Mouse (Mus musculus): ENCODE results near the gene Nudt5. TPM values are rescaled to one million over a fixed set of nuclear protein-coding genes. Genes with fewer than 3 reads are reported as not detected.
A peak's percentile ranks its signal among the peaks of the same experiment; 100 is the strongest.

The Nudt5 gene
- polyA plus RNA-seq, 1 experiment from 2014 or later = 61.0 TPM

GRCm38 (mm10) chr2:5824213-5824612 is 20.6 kb upstream of the Nudt5 start:
- Histone ChIP-seq H3K9me3 (replicated peaks) (no peaks in the 10 kb centered on the region), H3K27me3 (no peaks in the 10 kb centered on the region), H3K4me2 (replicated peaks) (no peak overlapping the region), H3K4me1 (no peaks in the 10 kb centered on the region), H3K4me3 (no peak overlapping the region), H3K9ac (no peak overlapping the region), H3K27ac (no peak overlapping the region), H3K36me3 (peaks cover 61% of the 10 kb centered on the region)
- no peak for ATAC-seq (ENCODE audit: low FRiP score)
- WGBS = 14% methylated on average over 1 of the region's 1 CpGs

- Histone ChIP-seq H3K4me1 (no peaks in the 10 kb centered on the region), H3K27me3 (no peaks in the 10 kb centered on the region), H3K4me3 (no peak overlapping the region), H3K27ac (no peak overlapping the region), H3K4me2 (replicated peaks) (no peak overlapping the region), H3K9ac (no peak overlapping the region), H3K36me3 (peaks cover 61% of the 10 kb centered on the region), H3K9me3 (replicated peaks) (no peaks in the 10 kb centered on the region)
- 93% methylated on average over 5 of the region's 5 CpGs for WGBS
- ATAC-seq (ENCODE audit: low FRiP score) = no peak
Measured at GRCm38 (mm10) chr2:5824685-5825084, 20.1 kb upstream of the Nudt5 start.

GRCm38 (mm10) chr2:5825265-5825913 is 19.4 kb upstream of the Nudt5 start:
- peaks cover 54% of the 10 kb centered on the region for H3K36me3 ChIP-seq

GRCm38 (mm10) chr2:5840815-5841214 is 4.0 kb upstream of the Nudt5 start:
- no peak overlapping the region for H3K9ac ChIP-seq
- ATAC-seq (ENCODE audit: low FRiP score) = no peak
- H3K4me3 ChIP-seq = no peak overlapping the region
- no peaks in the 10 kb centered on the region for H3K27me3 ChIP-seq
- peaks cover 6% of the 10 kb centered on the region for H3K4me1 ChIP-seq
- H3K27ac ChIP-seq = no peak overlapping the region
- H3K4me2 ChIP-seq (replicated peaks) = no peak overlapping the region
- H3K36me3 ChIP-seq = peaks cover 51% of the 10 kb centered on the region
- H3K9me3 ChIP-seq (replicated peaks) = no peaks in the 10 kb centered on the region
- WGBS = 97% methylated on average over 11 of the region's 11 CpGs

More at GRCm38 (mm10) chr2:5825265-5825913, 19.4 kb upstream of the Nudt5 start:
- ATAC-seq (ENCODE audit: low FRiP score) = no peak
- WGBS = 91% methylated on average over 5 of the region's 5 CpGs
- Histone ChIP-seq H3K27ac (no peak overlapping the region), H3K4me3 (no peak overlapping the region), H3K9ac (no peak overlapping the region), H3K4me2 (replicated peaks) (no peak overlapping the region), H3K27me3 (no peaks in the 10 kb centered on the region), H3K4me1 (no peaks in the 10 kb centered on the region), H3K9me3 (replicated peaks) (no peaks in the 10 kb centered on the region)

GRCm38 (mm10) chr2:5844181-5844872 is 492 bp upstream of the Nudt5 start:
- peaks cover 14% of the 10 kb centered on the region for H3K4me1 ChIP-seq
- no peaks in the 10 kb centered on the region for H3K9me3 ChIP-seq (replicated peaks)
- peak overlapping the region; percentile 81 for H3K9ac ChIP-seq
- H3K4me3 ChIP-seq = peak overlapping the region; percentile 66
- H3K27me3 ChIP-seq = no peaks in the 10 kb centered on the region
- H3K27ac ChIP-seq = peak overlapping the region; percentile 93
- H3K4me2 ChIP-seq (replicated peaks) = peak overlapping the region; percentile 71
- H3K36me3 ChIP-seq = peaks cover 33% of the 10 kb centered on the region
- peak; percentile 7; the same call in 1 of the 2 replicates for ATAC-seq (ENCODE audit: low FRiP score)
- 4% methylated on average over 23 of the region's 23 CpGs for WGBS

- H3K4me3 ChIP-seq = peak overlapping the region; percentile 66
- no peak overlapping the region for H3K27ac ChIP-seq
- WGBS = 54% methylated on average over 4 of the region's 4 CpGs
- H3K27me3 ChIP-seq = no peaks in the 10 kb centered on the region
- peak overlapping the region; percentile 71 for H3K4me2 ChIP-seq (replicated peaks)
- H3K36me3 ChIP-seq = peaks cover 18% of the 10 kb centered on the region
- ATAC-seq (ENCODE audit: low FRiP score) = no peak
- H3K9me3 ChIP-seq (replicated peaks) = no peaks in the 10 kb centered on the region
- H3K9ac ChIP-seq = peak overlapping the region; percentile 81
- H3K4me1 ChIP-seq = peaks cover 14% of the 10 kb centered on the region
Measured at GRCm38 (mm10) chr2:5845826-5846225, 1.0 kb downstream of the Nudt5 start.

GRCm38 (mm10) chr2:5851116-5851515 is 6.3 kb downstream of the Nudt5 start:
- Histone ChIP-seq H3K9me3 (replicated peaks) (no peaks in the 10 kb centered on the region), H3K36me3 (peaks cover 8% of the 10 kb centered on the region; the same call in 1 of the 2 replicates), H3K27me3 (no peaks in the 10 kb centered on the region), H3K4me3 (no peak overlapping the region), H3K4me2 (replicated peaks) (no peak overlapping the region), H3K9ac (no peak overlapping the region), H3K27ac (no peak overlapping the region), H3K4me1 (peaks cover 5% of the 10 kb centered on the region)
- 90% methylated on average over 9 of the region's 9 CpGs for WGBS
- ATAC-seq (ENCODE audit: low FRiP score) = no peak

- Histone ChIP-seq H3K9ac (no peak overlapping the region), H3K4me3 (no peak overlapping the region), H3K27ac (no peak overlapping the region), H3K27me3 (no peaks in the 10 kb centered on the region), H3K9me3 (replicated peaks) (no peaks in the 10 kb centered on the region), H3K4me2 (replicated peaks) (no peak overlapping the region), H3K36me3 (peaks cover 12% of the 10 kb centered on the region), H3K4me1 (no peaks in the 10 kb centered on the region; the same call in 1 of the 2 replicates)
- ATAC-seq (ENCODE audit: low FRiP score) = no peak
- 92% methylated on average over 5 of the region's 5 CpGs for WGBS
Measured at GRCm38 (mm10) chr2:5851866-5852265, 7.0 kb downstream of the Nudt5 start.

GRCm38 (mm10) chr2:5862834-5863233 is 18.0 kb downstream of the Nudt5 start, which contains the start of gene Gm13199:
TSS of gene Gm13199 (minus strand) at chr2:5862934.
- Histone ChIP-seq H3K27me3 (no peaks in the 10 kb centered on the region), H3K4me3 (no peak within 1 kb of the TSS), H3K36me3 (peaks cover 52% of the 10 kb centered on the region), H3K4me2 (replicated peaks) (no peak within 1 kb of the TSS), H3K4me1 (no peaks in the 10 kb centered on the region), H3K27ac (no peak within 1 kb of the TSS), H3K9me3 (replicated peaks) (no peaks in the 10 kb centered on the region), H3K9ac (no peak within 1 kb of the TSS)
- WGBS = 95% methylated on average over 3 of the region's 3 CpGs
- no peak for ATAC-seq (ENCODE audit: low FRiP score)

GRCm38 (mm10) chr2:5867681-5868080 is 22.9 kb downstream of the Nudt5 start:
- Histone ChIP-seq H3K27me3 (no peaks in the 10 kb centered on the region), H3K9me3 (replicated peaks) (no peaks in the 10 kb centered on the region), H3K27ac (no peak overlapping the region), H3K4me3 (no peak overlapping the region), H3K4me2 (replicated peaks) (no peak overlapping the region), H3K9ac (no peak overlapping the region), H3K36me3 (peaks cover 59% of the 10 kb centered on the region), H3K4me1 (no peaks in the 10 kb centered on the region)
- 88% methylated on average over 2 of the region's 2 CpGs for WGBS
- ATAC-seq (ENCODE audit: low FRiP score) = no peak

GRCm38 (mm10) chr2:5869746-5870145 is 24.9 kb downstream of the Nudt5 start:
- H3K4me3 ChIP-seq = no peak overlapping the region
- no peak overlapping the region for H3K9ac ChIP-seq
- H3K4me1 ChIP-seq = no peaks in the 10 kb centered on the region
- no peak overlapping the region for H3K4me2 ChIP-seq (replicated peaks)
- H3K36me3 ChIP-seq = peaks cover 65% of the 10 kb centered on the region
- H3K27me3 ChIP-seq = no peaks in the 10 kb centered on the region
- ATAC-seq (ENCODE audit: low FRiP score) = no peak
- no peak overlapping the region for H3K27ac ChIP-seq
- 93% methylated on average over 5 of the region's 5 CpGs for WGBS
- no peaks in the 10 kb centered on the region for H3K9me3 ChIP-seq (replicated peaks)

- Histone ChIP-seq H3K4me2 (replicated peaks) (no peak overlapping the region), H3K4me3 (no peak overlapping the region), H3K27ac (no peak overlapping the region), H3K4me1 (no peaks in the 10 kb centered on the region), H3K9ac (no peak overlapping the region), H3K36me3 (peaks cover 67% of the 10 kb centered on the region), H3K27me3 (no peaks in the 10 kb centered on the region), H3K9me3 (replicated peaks) (no peaks in the 10 kb centered on the region)
- 80% methylated on average over 3 of the region's 3 CpGs for WGBS
- ATAC-seq (ENCODE audit: low FRiP score) = no peak
Measured at GRCm38 (mm10) chr2:5877446-5877845, 32.6 kb downstream of the Nudt5 start.

- Histone ChIP-seq H3K9ac (no peak overlapping the region), H3K36me3 (peaks cover 50% of the 10 kb centered on the region), H3K27ac (no peak overlapping the region), H3K4me2 (replicated peaks) (no peak overlapping the region), H3K4me3 (no peak overlapping the region), H3K27me3 (no peaks in the 10 kb centered on the region), H3K9me3 (replicated peaks) (no peaks in the 10 kb centered on the region), H3K4me1 (0 out of 2 replicates have a peak, but pooled peaks cover 4% of the 10 kb centered on the region)
- no peak for ATAC-seq (ENCODE audit: low FRiP score)
- WGBS = 92% methylated on average over 5 of the region's 5 CpGs
Measured at GRCm38 (mm10) chr2:5888865-5889264, 44.0 kb downstream of the Nudt5 start.

Data from hindbrain, embryonic 12.5 days (tissue).